Comparison of ENCODE assay signal across 8 mouse cellular contexts in genomic region chr10:59951211-59952151, GRCm38 (mm10). TPM values are rescaled to one million over a fixed set of nuclear protein-coding genes. Genes with fewer than 3 reads are reported as not detected.
A peak's percentile ranks its signal among the peaks of the same experiment; 100 is the strongest.
DNase-seq lines count a peak whose midpoint lies in the region; ATAC-seq and TF ChIP-seq lines count a peak whose summit lies in the region.

Gene Ddit4, minus strand, starts transcription at chr10:59951834.

- H3K27ac ChIP-seq in hindbrain, embryonic 14.5 days = peak within 1 kb of the TSS; percentile 90

- H3K4me3 ChIP-seq in hindbrain, embryonic 14.5 days (replicated peaks; ENCODE audit: low read length) = peak within 1 kb of the TSS; percentile 75

- ATAC-seq in Patski = peak; percentile 90
- ATAC-seq in hindbrain, embryonic 14.5 days (ENCODE audit: low FRiP score) = peak; percentile 98

- peaks cover 36% of the 10 kb centered on the region for H3K4me1 ChIP-seq in hindbrain, embryonic 14.5 days (replicated peaks; ENCODE audit: control insufficient read depth, insufficient read depth, low read length)

- DNase-seq in Patski (ENCODE audit: low read depth, low spot score) = peak; percentile 85
- peak; percentile 100 for DNase-seq in cerebellum, postnatal 14 days
- peak; percentile 99 to 100 for DNase-seq in frontal cortex, postnatal 25 days (ENCODE audit: low spot score in 2 of 2)
- DNase-seq in hindbrain, embryonic 14.5 days (ENCODE audit: low spot score) = peak; percentile 98
- DNase-seq in left cerebral cortex, adult 11 months (ENCODE audit: low spot score) = peak; percentile 99
- DNase-seq in lung, postnatal 4 days = peak; percentile 99 to 100
- peak; percentile 97 for DNase-seq in retina, postnatal 7 days (ENCODE audit: low read depth, low spot score)
- DNase-seq in urinary bladder, adult 2 months (ENCODE audit: low spot score) = peak; percentile 99

- H3K36me3 ChIP-seq in hindbrain, embryonic 14.5 days (replicated peaks; ENCODE audit: control insufficient read depth, insufficient read depth) = peaks cover 4% of the 10 kb centered on the region; the same call in 1 of the 2 replicates

- CTCF ChIA-PET in Patski (lab: Charles Lee) = interaction anchor here (1.5 to 5.5 kb wide), 6 partner anchors 43 to 62 kb away, joined by 4 to 62 read pairs (median 7); no protein-coding TSS in a partner anchor

- in situ Hi-C loops in Patski (cut with MboI; ENCODE audit: low pct_unique_long_range_greater_than_20kb) = no loop called here

- H3K27me3 ChIP-seq in Patski = no peaks in the 10 kb centered on the region
- H3K27me3 ChIP-seq in hindbrain, embryonic 14.5 days (ENCODE audit: control insufficient read depth, insufficient read depth, low read length) = no peaks in the 10 kb centered on the region

- H3K4me2 ChIP-seq in hindbrain, embryonic 14.5 days (replicated peaks) = peak within 1 kb of the TSS; percentile 99

- POLR2A ChIA-PET in Patski (lab: Charles Lee) = interaction anchor here (0.9 to 3.2 kb wide), 11 partner anchors 9 to 69 kb away, joined by 3 to 22 read pairs (median 4); partner anchors contain the start of genes Anapc16 and Ascc1

- WGBS in hindbrain, embryonic 14.5 days = under 1% methylated on average over 72 of the region's 76 CpGs

- no peak for TF ChIP-seq CTCF in Patski (IDR thresholded peaks at IDR 0.05)

- peak within 1 kb of the TSS; percentile 90 for H3K9ac ChIP-seq in hindbrain, embryonic 14.5 days

- H3K9me3 ChIP-seq in hindbrain, embryonic 14.5 days (ENCODE audit: control insufficient read depth, low read length) = no peaks in the 10 kb centered on the region

RNA-seq across cellular contexts. Expression of gene Ddit4, which starts in this region (rescaled TPM):
- polyA plus RNA-seq in Patski (2021) = 63.9 TPM
- 8.8 and 10.5 TPM in 2 replicates for polyA plus RNA-seq in hindbrain, embryonic 14.5 days (2014; fragmentation: Nextera tagmentation; extraction: Ambion mirVana)
- polyA plus RNA-seq in urinary bladder, adult 2 months (2012; rRNA removed) = 20.6 and 30.7 TPM in 2 replicates

Comparison
In these comparisons a context has a peak if more than half of its experiments do, and no peak if none do; other contexts are left out.
1. Peak in every context shown above with its lines: DNase-seq, ATAC-seq, H3K4me3 ChIP-seq and H3K27ac ChIP-seq.